Mouse (Mus musculus) yolk sac, embryonic 10.5 days (tissue): ENCODE results near the gene Lhfpl3.

Experiments
- DNase-seq: peaks from one replicate; pipeline ENCODE4 v3.0.0-alpha.2; 2017; ENCODE audit warnings: low spot score

Gene Lhfpl3

DNA sequence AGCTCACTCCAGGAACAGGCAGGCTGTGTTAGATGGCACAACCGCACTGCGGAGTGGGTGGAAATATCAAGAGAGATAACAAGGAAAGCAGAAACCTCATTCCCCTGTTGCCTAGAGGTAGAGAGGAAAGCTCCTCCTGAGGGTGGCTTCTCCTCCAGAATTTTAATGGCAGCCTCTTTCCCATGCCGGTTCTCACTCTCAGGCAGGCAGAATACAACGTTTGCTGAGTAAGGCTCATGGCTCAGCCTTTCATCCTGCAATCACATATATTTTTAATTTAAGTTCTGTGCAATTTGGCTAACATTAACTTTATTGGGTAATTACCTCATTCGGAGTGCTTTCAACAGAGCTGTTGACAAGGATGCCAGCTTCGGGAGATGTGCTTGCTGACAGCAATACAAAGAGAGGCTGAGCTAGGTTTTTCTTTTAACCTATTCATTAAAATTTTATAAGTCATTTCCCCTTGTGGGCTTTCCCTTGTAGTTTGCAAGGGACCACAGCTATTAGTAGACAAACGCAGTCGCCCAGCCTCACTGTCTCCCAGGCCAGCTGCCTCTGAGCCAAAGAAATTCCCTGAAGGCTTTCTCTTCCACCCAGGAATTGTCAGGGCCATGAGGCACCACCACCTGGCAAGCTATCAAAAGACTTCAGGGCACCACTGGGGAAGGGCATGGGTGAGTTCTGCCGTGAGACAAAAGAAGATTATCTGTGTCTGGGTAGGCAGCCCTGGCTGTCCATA, 394.5 kb downstream of the Lhfpl3 start:
- DNase-seq, result no peak

DNA sequence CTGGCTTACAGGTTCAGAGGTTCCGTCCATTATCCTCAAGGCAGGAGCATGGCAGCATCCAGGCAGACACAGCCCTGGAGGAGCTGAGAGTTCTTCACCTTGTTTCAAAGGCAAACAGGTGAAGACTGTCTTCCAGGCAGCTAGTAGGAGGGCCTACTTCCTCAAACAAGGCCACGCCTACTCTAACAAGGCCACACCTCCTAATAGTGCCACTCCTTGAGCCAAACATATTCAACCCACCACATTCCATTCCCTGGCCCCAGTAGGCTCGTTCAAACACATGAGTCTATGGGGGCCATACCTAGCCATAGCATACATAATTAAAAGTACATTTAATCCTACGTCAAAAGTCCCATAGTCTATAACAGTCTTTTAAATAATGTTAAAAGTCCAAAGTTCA, 407.4 kb downstream of the Lhfpl3 start:
- no peak for DNase-seq

DNA sequence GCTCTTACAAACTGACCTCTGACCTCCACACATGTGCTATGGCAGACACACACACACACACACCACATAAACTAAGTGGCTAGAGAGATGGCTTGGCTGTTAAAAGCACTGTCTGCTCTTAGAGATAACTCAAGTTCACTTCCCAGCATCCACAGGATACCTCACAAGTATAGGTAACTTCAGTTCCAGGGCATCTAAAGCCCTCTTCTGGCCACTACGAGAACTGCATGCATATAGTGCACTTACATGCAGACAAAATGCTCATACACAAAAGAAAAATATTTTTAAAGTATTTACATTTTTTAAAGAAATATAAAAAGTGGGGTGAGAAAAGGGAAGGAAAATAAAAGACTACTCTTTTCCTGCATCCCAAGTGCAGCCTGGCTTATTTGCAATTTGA, 408.6 kb downstream of the Lhfpl3 start:
- no peak for DNase-seq

DNA sequence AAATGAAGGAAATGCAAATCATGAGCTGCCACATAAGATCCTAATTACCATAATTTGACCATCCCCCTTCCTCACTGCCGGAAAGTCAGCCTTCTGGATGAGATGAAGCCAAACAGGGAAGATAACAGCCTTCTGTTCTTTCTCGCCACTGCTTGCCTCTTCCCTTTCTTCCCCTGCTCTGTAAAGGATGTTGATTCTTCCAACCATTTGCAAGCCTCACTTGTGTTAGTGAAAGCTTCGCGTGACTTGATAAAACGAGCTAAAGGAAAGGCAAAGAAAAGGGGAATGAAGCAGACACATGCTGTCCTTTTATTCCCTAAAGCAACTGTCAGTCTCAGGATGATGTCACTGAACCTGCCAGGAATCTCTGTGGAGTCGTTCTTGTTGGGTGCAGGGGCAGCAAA, 420.1 kb downstream of the Lhfpl3 start:
- DNase-seq, result no peak

DNA sequence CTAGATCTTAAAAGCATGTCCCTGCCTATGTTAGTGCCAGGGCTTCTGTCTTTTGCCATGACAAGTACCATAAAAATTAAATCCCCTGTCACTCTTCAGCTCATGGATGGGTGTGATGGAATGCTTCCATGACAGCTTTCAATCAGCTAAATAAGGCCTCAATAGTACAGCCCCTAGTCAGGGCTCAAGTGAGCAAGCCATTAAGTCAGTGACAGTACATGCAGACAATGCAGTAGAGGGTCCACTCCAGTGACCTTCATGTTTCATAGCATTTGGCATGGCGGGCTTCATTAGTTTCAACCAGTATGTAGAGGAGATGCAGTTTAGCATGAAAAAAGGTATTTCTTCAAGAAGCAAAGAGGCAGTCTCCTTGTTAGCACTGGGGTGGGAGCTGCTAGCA, 420.8 kb downstream of the Lhfpl3 start:
- DNase-seq, result no peak

DNA sequence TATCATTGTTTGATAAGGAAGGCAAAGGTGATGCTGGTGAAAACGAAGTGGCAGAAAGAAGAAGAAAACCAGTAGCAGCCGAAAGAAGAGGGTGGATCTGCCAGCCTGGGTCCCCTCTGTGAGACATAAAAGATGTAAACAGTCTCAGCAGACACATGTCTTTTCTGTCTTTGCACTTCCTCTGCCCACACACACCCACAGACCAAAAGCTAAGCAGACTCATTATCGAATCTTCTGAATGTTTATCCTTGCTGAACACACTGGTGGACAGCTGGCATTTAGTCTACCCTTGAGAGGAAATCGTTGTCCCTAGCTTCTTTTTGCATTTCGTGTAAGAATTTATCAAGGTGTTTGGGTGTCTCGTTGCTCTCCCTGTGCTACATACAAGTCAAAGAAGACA, 443.8 kb downstream of the Lhfpl3 start:
- DNase-seq, result no peak

DNA sequence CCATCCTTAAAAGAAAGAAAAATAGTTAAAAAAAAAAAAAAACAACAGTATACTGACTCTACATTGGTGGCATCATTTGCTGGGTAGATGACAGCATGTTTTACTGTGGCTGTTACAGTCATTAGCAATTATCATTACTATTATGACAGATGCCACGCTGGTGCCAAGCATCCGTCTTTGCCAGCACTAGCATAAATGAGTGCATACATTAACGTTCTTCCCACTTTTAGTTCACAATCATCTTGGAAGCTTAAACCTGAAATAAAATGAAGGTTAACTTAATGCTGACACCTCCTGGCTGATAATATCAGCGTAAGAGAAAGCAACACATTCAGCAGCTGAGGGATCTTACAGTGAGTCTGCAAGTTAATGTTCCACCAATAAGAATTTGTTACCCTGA, 451.0 kb downstream of the Lhfpl3 start:
- no peak for DNase-seq

DNA sequence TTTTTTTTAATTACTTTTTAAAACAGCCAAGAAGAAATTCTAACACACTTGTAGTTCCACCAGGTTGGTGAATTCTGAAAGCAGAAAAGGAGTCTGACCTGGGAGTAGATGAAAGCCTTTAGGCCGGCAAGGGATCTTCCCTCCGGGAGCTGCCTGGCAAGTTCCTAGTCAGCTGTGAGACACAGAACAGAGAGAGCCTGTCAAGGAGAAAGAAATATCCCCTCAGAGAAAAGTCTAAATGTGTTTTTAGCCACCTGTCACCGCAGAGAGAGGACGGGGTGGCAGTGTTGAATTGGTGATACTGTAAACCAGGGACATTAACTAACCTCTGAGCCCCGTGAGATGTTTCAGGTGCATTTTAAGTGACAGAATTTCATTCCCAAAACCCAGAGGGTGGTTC, 467.2 kb downstream of the Lhfpl3 start:
- DNase-seq, result no peak

DNA sequence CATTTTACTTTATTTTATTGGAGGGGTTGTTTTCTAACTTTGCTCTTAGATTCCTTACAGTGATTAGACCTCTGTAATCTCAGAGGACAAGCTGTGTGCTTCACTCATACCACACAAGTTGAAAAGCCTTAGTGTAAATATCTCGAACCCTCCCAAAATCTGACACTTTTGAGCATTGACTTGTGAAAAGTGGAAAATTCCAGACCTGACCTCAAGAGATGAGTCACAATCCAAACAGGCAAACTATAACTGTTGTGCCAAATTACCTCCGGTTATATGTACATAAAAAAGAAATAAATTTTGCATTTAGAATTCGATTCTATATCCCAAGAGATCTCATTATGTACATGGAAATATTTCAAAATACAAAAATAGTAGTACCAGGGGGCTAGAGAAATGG, 468.8 kb downstream of the Lhfpl3 start:
- no peak for DNase-seq

DNA sequence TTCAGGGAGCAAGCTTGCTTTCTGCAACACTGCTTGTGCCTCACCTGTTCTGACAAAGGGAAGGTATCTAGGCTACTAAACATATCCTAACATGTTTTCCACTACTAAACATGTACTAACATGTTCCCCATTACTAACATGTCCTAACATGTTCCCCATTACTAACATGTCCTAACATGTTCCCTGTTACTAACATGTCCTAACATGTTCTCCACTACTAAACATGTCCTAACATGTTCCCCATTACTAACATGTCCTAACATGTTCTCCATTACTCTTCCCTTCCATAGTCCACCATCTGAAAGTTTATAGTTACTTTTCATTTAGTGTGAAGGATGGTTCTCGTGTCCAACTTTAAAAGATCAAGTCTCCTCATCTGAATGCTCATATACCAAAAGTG, 473.8 kb downstream of the Lhfpl3 start:
- no peak for DNase-seq

DNA sequence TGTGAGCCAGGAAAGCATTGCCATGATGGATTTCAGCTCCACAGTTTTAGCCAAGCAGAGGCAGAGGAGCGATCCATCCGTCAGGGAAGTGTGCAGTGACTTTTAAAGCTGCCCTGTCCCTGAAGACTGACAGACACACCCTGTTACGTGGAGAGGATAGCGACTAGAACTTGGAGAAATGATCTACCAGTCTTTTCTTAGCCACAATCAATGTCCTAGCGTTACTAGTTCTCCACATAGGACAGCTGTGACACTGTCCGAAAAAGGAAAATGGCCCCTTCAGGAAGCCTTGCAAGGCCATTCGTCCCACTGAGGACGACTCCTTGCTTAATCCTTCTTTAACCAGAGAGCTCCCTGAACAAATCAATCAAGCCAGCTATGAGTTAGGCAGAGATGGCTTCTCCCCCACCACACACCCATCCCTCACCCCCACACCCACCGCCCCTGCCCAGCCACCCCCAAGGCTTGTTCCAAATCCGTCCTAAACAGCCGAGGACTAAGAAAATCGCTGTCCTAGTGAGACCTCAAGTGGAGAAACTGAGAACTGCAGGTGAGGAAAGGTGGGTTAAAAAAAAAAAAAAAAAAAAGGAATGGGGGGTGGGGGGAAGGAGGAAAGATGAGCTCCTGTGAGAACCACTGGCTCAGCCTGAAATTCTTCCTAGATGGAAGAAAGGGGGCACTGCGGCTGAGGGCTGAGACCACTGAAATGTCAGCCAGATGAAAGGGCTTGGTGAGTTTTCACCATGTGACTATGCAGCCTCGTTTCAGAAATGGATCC, 479.1 kb downstream of the Lhfpl3 start:
- DNase-seq, result peak; percentile 42

DNA sequence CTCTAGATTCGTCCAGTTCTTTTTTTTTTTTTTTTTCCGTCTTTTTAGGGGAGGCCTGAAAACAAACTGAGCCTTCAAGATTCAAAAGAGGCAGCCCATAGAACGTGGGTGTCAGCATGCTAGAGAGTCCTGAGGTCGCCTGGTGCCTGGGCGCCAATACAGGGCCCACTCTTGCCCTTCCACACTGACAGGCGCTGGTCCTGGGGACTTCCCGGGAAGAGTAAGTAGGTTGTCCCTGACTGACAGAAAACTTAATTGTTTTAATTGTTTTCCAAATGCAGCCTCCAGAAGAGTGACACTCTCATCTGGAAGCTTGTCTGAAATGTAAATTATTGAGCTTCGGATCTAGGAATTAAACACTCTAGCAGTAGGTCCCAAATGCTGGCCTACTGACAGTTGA, 479.8 kb downstream of the Lhfpl3 start:
- no peak for DNase-seq

DNA sequence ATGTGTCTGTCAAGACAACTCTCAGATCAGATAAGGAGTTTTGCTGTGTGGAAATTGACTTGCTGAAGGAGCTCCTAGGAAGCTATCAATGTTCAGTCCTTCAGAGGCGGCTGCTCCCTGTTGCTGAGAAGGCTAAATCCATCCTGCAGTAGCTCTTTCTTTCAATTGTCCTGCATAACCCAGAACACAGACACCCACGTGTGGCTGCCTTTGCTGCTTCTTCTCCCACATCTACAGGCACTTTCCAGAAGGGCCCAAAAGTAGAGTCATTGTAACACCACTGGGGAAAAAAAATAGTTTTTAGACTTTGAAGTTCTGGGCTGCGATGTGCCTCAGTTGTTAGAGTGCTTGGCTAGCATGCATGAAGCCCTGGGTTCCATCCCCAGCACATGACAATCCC, 480.9 kb downstream of the Lhfpl3 start:
- no peak for DNase-seq

DNA sequence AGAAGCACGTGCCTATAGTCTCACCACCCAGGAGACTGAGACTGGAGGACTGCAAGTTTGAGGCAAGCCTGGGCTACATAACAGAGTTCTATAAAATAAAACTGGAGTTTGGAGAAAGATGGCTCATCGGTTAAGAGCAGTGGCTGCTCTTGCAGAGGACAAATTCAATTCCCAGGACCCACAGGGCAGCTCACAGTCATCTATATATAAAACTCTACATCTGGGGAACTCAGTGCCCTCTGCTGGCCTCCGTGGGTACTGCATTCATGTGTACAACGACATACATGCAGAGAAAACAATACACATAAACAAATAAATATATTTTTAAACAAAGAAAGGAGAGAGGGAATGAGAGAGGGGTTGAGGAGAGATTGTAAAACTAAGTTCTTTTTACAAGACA, 501.1 kb downstream of the Lhfpl3 start:
- no peak for DNase-seq

DNA sequence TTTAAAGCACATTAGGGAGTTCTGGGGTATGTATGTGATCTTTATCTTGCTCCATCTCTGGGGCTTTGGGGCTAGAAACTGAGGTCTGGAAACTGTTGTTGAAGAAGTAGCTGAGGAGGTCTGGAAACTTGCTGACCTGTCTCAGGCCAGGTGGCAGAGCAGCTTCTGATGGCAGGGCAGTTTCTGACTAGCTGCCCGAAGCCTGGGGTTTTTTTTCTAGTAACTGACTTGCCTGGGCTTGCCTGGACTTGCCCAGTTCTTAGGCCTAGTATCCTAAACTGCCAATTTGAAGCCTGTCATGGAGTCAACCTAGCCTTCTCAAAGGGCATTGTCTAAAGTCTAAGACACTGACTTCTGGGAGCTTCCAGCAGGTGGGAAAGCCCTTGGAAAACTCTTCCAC, 501.9 kb downstream of the Lhfpl3 start:
- no peak for DNase-seq

DNA sequence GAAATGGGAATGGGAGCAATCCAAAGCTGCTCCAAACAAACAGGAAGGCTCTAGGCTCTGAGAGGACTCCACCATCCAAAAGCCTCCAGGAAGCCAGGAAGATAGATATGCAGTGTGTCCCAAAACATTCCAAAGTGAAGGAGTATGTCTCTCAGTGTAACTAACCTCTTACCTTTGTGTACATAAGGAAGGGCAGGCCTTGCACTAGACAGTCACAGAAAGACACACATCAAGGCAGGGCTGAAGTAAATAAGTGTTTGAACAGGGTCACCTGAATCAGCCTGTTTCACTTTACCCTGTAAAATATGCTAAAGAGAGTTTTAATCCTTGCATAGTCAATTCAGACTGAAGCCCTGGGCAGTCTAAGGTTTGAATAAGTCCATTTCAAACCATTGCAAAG, 502.4 kb downstream of the Lhfpl3 start:
- DNase-seq, result no peak

DNA sequence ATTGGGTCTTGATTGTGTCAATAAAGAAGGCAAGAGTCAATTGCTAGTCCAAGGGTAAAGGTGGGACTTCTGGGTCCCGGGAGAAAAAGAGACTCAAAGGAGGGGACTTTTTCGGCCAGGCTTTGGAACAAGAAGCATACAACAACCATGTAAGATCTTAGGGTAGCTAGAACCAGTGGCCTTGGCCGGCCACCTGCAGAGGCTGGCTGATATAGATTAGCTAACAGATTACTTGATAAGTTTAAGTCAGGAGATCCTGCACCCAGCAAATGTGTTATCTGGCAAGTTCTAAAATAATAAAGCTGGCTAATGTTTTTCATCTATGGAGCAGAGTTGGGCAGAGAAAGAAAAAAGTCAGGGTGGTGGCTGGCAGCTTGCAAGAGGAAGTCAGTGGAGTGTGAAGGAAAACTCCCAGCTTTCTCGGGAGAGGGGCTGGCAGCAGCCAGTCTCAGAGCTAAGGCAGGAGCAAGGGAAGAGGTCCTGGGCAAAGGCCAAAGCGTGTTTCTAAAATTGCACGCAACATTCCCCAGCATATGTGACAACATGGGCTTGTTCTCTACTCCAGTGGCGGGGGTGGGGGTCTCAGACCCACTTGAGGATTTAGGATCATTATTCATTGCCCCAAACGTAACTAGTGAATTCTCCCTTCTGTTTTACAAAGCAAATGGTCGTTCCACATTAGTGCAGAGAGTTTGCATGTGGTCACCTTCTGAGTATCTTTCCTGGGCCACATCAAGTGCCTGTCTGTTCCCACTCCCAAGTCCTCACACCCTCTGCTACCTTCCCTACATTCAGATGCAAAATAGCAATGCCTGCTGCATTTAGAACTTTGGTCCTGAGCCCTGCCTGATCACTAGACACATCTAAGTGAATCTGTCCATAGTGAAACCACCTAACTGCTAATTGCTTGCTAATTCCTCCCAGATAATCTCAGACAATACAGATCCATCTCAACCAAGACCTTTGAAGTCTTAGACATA, 504.3 kb downstream of the Lhfpl3 start:
- no peak for DNase-seq

DNA sequence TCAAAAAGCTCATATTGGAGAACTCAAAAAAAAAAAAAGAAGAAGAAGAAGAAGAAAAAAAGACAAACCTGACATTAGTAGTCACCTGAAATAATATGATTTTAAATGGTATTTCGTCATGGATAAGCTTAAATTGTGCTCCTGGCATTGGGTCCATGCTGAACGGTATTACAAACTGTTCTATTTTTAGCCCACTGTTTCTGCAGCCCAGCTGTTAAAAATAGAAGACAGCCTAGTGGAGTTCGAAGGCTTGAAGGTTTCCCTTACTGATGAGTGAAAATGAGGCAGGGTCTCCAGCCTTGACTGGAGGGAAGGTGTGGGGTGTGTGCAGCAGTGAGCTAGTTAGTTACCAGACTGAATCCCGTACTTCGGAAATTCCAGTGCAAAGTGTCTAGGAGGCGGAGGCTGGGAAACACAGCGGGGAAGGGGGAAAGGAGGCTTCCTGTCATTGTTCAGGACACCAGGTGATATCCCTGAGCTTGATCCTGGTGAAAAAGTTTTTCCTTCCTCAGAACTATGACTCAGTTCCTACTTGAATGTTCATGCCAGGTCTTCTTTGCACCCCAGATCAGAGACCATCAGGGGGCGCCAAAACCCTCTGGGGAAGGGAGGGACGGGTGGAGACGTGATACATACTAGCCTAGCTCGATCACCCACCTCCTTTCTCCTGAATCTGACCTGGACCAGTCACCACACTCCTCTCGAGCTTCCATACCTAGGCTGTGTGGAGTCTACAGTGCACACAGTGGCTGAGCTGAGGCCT, 505.8 kb downstream of the Lhfpl3 start:
- peak; percentile 6 for DNase-seq

DNA sequence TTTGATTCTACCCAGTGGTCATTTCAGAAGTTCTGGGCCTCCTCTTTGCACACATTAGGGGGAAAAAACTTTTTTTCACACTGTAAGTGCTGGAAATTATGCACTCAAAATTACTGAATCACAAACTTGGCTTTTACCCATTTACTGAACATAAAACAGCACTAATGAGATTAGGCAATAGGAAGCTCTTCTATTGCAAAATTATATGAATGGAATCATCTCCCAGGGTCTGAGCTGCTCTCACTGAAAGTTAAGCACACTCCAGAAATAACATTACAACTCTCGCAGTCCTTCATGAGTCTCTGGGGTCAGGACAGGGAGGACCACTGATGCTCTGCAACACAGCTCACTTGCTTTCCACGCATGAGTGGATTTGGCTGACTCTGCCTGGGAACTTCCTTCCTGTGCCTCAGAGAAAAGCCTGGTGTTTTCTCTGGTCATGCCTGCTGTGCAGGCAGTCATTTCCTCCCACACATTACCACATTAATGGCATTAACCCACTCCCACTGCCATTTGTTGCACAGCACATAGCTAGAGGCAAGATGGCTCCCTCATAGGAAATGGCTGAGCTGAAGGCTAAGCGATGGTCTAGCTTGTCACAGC, 510.1 kb downstream of the Lhfpl3 start:
- no peak for DNase-seq

DNA sequence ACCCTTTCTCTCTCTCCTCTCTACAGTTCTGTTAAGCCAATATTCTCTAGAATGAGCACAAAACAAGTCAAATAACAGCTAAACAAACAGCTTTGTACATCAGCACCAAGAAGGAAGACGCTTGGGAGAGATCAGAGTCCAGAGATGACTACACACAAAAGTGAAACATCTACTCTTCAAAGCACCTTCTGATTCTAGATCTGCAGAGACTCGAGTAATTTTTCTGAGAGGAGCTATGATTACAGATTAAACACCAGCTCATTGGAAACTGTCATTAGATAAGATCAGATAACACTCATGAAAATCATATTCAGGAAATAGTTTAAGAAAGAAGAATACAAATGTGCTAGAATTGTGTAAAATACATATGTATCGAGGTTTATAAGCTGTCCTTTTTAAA, 527.5 kb downstream of the Lhfpl3 start:
- no peak for DNase-seq

DNA sequence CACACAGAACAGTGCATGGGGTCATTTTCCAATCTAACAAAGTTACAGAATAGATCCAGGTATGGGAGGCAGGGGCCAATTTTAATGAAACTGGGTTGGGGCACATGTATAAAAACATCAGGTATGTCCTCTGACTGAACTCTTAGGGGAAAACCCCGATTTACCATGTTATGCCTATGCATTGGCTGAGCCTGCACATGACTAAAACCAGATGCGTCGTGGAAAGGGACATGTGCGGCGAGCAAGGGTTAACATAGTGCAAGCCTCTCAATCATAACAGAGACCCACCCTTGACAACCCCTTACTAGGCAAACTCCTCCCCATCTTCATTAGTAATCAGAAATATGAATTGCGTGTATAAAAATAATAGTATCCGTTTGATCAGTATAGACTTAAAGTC, 533.5 kb downstream of the Lhfpl3 start:
- DNase-seq, result no peak
